Mouse (Mus musculus) embryonic facial prominence, embryonic 13.5 days (tissue): ENCODE results near the gene Shank3. TPM values are rescaled to one million over a fixed set of nuclear protein-coding genes. Genes with fewer than 3 reads are reported as not detected.

Experiments
- ATAC-seq: fragments of 200-750 bp; cut with Nextera tagmentation; 2 replicates; pipeline ENCODE4 v1.8.0; 2017; ENCODE audit warnings: low read depth; ENCODE audit not compliant: insufficient number of reproducible peaks, insufficient read depth, low FRiP score, low TSS enrichment
- H3K27ac ChIP-seq: fragments of 300-500 bp; sonication (generic); 2 replicates; pipeline ENCODE4 v1.5.1; 2015; ENCODE audit warnings: moderate library complexity, mild to moderate bottlenecking, inconsistent platforms
- H3K27me3 ChIP-seq: fragments of 300-500 bp; sonication (generic); 2 replicates; pipeline ENCODE4 v1.6.1; 2015; ENCODE audit warnings: mild to moderate bottlenecking, inconsistent platforms
- H3K36me3 ChIP-seq: fragments of 300-500 bp; sonication (generic); 2 replicates; pipeline ENCODE4 v1.6.1; 2015; ENCODE audit warnings: mild to moderate bottlenecking, inconsistent platforms
- H3K4me1 ChIP-seq: fragments of 300-500 bp; sonication (generic); 2 replicates; pipeline ENCODE4 v1.6.1; 2015; ENCODE audit warnings: inconsistent platforms
- H3K4me2 ChIP-seq: fragments of 300-500 bp; sonication (generic); 2 replicates; pipeline ENCODE4 v1.6.1; 2015; ENCODE audit warnings: moderate library complexity, mild to moderate bottlenecking, inconsistent platforms
- H3K4me3 ChIP-seq: fragments of 300-500 bp; sonication (generic); 2 replicates; pipeline ENCODE4 v1.5.1; 2015; ENCODE audit warnings: mild to moderate bottlenecking, inconsistent platforms
- H3K9ac ChIP-seq: fragments of 300-500 bp; sonication (generic); 2 replicates; pipeline ENCODE4 v1.6.1; 2015; ENCODE audit warnings: mild to moderate bottlenecking, inconsistent platforms
- H3K9me3 ChIP-seq: fragments of 300-500 bp; sonication (generic); 2 replicates; pipeline ENCODE4 v1.6.1; 2016; ENCODE audit warnings: inconsistent platforms
- WGBS: fragments of 180-500 bp; shearing (Covaris S2); methylation state at CpG from one replicate; pipeline ENCODE4 v1.1.7; 2015; ENCODE audit warnings: mixed read lengths; 5-methylcytosine and 5-hydroxymethylcytosine counted together
- polyA plus RNA-seq: library from polyadenylated mRNA; unstranded; fragments of >200 nt; fragmentation: Nextera tagmentation; extraction: Ambion mirVana; gene quantifications from 2 replicates; pipeline ENCODE4 v1.2.1, GENCODE M21; 2015

The Shank3 gene
- polyA plus RNA-seq, 1 experiment from 2014 or later, result 2.9 TPM

GRCm38 (mm10) chr15:89547321-89547720 lies 47.9 kb downstream of the Shank3 start:
- Histone ChIP-seq H3K4me2 (peak overlapping the region; percentile 59), H3K36me3 (peaks cover 73% of the 10 kb centered on the region), H3K9me3 (no peaks in the 10 kb centered on the region), H3K27me3 (peaks cover 30% of the 10 kb centered on the region), H3K4me3 (peak overlapping the region; percentile 33), H3K27ac (no peak overlapping the region), H3K9ac (peak overlapping the region; percentile 64; the same call in 1 of the 2 replicates), H3K4me1 (peaks cover 18% of the 10 kb centered on the region)
- WGBS, result 55% methylated on average over 8 of the region's 8 CpGs
- ATAC-seq, result no peak

- peak overlapping the region; percentile 64 for H3K9ac ChIP-seq
- H3K4me1 ChIP-seq, result peaks cover 18% of the 10 kb centered on the region
- WGBS, result 19% methylated on average over 55 of the region's 58 CpGs
- peak overlapping the region; percentile 59 for H3K4me2 ChIP-seq
- H3K27me3 ChIP-seq, result peaks cover 30% of the 10 kb centered on the region
- peak overlapping the region; percentile 33 for H3K4me3 ChIP-seq
- no peaks in the 10 kb centered on the region for H3K9me3 ChIP-seq
- H3K27ac ChIP-seq, result no peak overlapping the region
- ATAC-seq, result peak; percentile 53
- peaks cover 72% of the 10 kb centered on the region for H3K36me3 ChIP-seq
Observed at GRCm38 (mm10) chr15:89547824-89548601, 48.6 kb downstream of the Shank3 start.

- peaks cover 18% of the 10 kb centered on the region for H3K4me1 ChIP-seq
- ATAC-seq, result no peak; the same call in 1 of the 2 replicates
Observed at GRCm38 (mm10) chr15:89548837-89549236, 49.4 kb downstream of the Shank3 start.

GRCm38 (mm10) chr15:89550506-89550905 lies 51.1 kb downstream of the Shank3 start:
- 90% methylated on average over 8 of the region's 8 CpGs for WGBS

More at GRCm38 (mm10) chr15:89548837-89549236, 49.4 kb downstream of the Shank3 start:
- 0 out of 2 replicates have a peak overlapping the region, but pooled peaks have one; percentile 11 for H3K9ac ChIP-seq
- H3K36me3 ChIP-seq, result peaks cover 68% of the 10 kb centered on the region
- no peak overlapping the region for H3K4me3 ChIP-seq
- no peaks in the 10 kb centered on the region for H3K9me3 ChIP-seq
- WGBS, result 50% methylated on average over 11 of the region's 11 CpGs
- peaks cover 30% of the 10 kb centered on the region for H3K27me3 ChIP-seq
- peak overlapping the region; percentile 59; the same call in 1 of the 2 replicates for H3K4me2 ChIP-seq
- H3K27ac ChIP-seq, result no peak overlapping the region

GRCm38 (mm10) chr15:89551733-89552132 lies 52.3 kb downstream of the Shank3 start:
- WGBS, result 73% methylated on average over 1 of the region's 1 CpGs
- H3K27ac ChIP-seq, result no peak overlapping the region
- H3K9me3 ChIP-seq, result no peaks in the 10 kb centered on the region
- H3K4me1 ChIP-seq, result peaks cover 24% of the 10 kb centered on the region
- ATAC-seq, result no peak
- H3K4me2 ChIP-seq, result no peak overlapping the region
- peaks cover 49% of the 10 kb centered on the region for H3K27me3 ChIP-seq
- no peak overlapping the region for H3K4me3 ChIP-seq
- no peak overlapping the region for H3K9ac ChIP-seq
- peaks cover 47% of the 10 kb centered on the region for H3K36me3 ChIP-seq

More at GRCm38 (mm10) chr15:89550506-89550905, 51.1 kb downstream of the Shank3 start:
- Histone ChIP-seq H3K4me1 (peaks cover 18% of the 10 kb centered on the region), H3K4me2 (no peak overlapping the region), H3K9ac (no peak overlapping the region), H3K9me3 (no peaks in the 10 kb centered on the region), H3K4me3 (no peak overlapping the region), H3K27me3 (peaks cover 43% of the 10 kb centered on the region), H3K36me3 (peaks cover 57% of the 10 kb centered on the region), H3K27ac (no peak overlapping the region)
- no peak for ATAC-seq

- H3K27me3 ChIP-seq, result peaks cover 52% of the 10 kb centered on the region
- no peak overlapping the region for H3K4me2 ChIP-seq
- no peak overlapping the region for H3K27ac ChIP-seq
- ATAC-seq, result no peak
- no peak overlapping the region for H3K9ac ChIP-seq
- peaks cover 21% of the 10 kb centered on the region for H3K36me3 ChIP-seq
- H3K9me3 ChIP-seq, result no peaks in the 10 kb centered on the region
- WGBS, result 90% methylated on average over 6 of the region's 6 CpGs
- H3K4me3 ChIP-seq, result no peak overlapping the region
- H3K4me1 ChIP-seq, result peaks cover 31% of the 10 kb centered on the region
Observed at GRCm38 (mm10) chr15:89555591-89555990, 56.2 kb downstream of the Shank3 start.

GRCm38 (mm10) chr15:89556401-89557178 lies 57.2 kb downstream of the Shank3 start:
- Histone ChIP-seq H3K9me3 (no peaks in the 10 kb centered on the region), H3K27ac (no peak overlapping the region), H3K9ac (no peak overlapping the region), H3K27me3 (peaks cover 52% of the 10 kb centered on the region), H3K36me3 (peaks cover 17% of the 10 kb centered on the region), H3K4me3 (peak overlapping the region; percentile 16; the same call in 1 of the 2 replicates), H3K4me1 (peaks cover 31% of the 10 kb centered on the region), H3K4me2 (peak overlapping the region; percentile 59)
- ATAC-seq, result no peak
- 25% methylated on average over 23 of the region's 23 CpGs for WGBS

- H3K4me1 ChIP-seq, result peaks cover 31% of the 10 kb centered on the region
- H3K9me3 ChIP-seq, result no peaks in the 10 kb centered on the region
- H3K9ac ChIP-seq, result peak overlapping the region; percentile 40; the same call in 1 of the 2 replicates
- peak overlapping the region; percentile 32 for H3K4me3 ChIP-seq
- H3K27me3 ChIP-seq, result peaks cover 52% of the 10 kb centered on the region
- 13% methylated on average over 40 of the region's 40 CpGs for WGBS
- ATAC-seq, result no peak
- no peak overlapping the region for H3K27ac ChIP-seq
- H3K36me3 ChIP-seq, result peaks cover 9% of the 10 kb centered on the region
- H3K4me2 ChIP-seq, result peak overlapping the region; percentile 59
Observed at GRCm38 (mm10) chr15:89557179-89557995, 58.0 kb downstream of the Shank3 start.

- Histone ChIP-seq H3K9me3 (no peaks in the 10 kb centered on the region), H3K27ac (no peak overlapping the region), H3K4me3 (peak overlapping the region; percentile 32), H3K4me1 (peaks cover 31% of the 10 kb centered on the region), H3K4me2 (peak overlapping the region; percentile 59), H3K9ac (peak overlapping the region; percentile 40; the same call in 1 of the 2 replicates), H3K36me3 (peaks cover 7% of the 10 kb centered on the region; the same call in 1 of the 2 replicates), H3K27me3 (peaks cover 52% of the 10 kb centered on the region)
- no peak for ATAC-seq
- 5% methylated on average over 34 of the region's 34 CpGs for WGBS
Observed at GRCm38 (mm10) chr15:89557996-89558390, 58.6 kb downstream of the Shank3 start.

GRCm38 (mm10) chr15:89559202-89559731 lies 59.8 kb downstream of the Shank3 start:
- peaks cover 52% of the 10 kb centered on the region for H3K27me3 ChIP-seq
- no peaks in the 10 kb centered on the region for H3K9me3 ChIP-seq
- H3K27ac ChIP-seq, result no peak overlapping the region
- H3K36me3 ChIP-seq, result peaks cover 3% of the 10 kb centered on the region; the same call in 1 of the 2 replicates
- H3K4me3 ChIP-seq, result no peak overlapping the region
- ATAC-seq, result no peak
- no peak overlapping the region for H3K4me2 ChIP-seq
- H3K4me1 ChIP-seq, result peaks cover 31% of the 10 kb centered on the region
- no peak overlapping the region for H3K9ac ChIP-seq
- 38% methylated on average over 10 of the region's 10 CpGs for WGBS
